Mouse (Mus musculus): Measurements from ENCODE around the gene Palld. TPM values are rescaled to one million over a fixed set of nuclear protein-coding genes. Genes with fewer than 3 reads are reported as not detected.
A peak's percentile ranks its signal among the peaks of the same experiment; 100 is the strongest.

Palld gene
- total and polyA plus RNA-seq, 2 experiments from 2014 or later: 10.7 to 11.0 TPM

- H3K4me1 ChIP-seq (ENCODE audit: insufficient read depth): 0 out of 2 replicates have a peak, but pooled peaks cover 4% of the 10 kb centered on the region
- ATAC-seq: peak; percentile 38
- H3K27me3 ChIP-seq (ENCODE audit: insufficient read depth, low read length): no peaks in the 10 kb centered on the region
- H3K9me3 ChIP-seq (ENCODE audit: low read length): no peaks in the 10 kb centered on the region
- 2% methylated on average over 8 of the region's 8 CpGs for WGBS
- H3K36me3 ChIP-seq (ENCODE audit: insufficient read depth): no peaks in the 10 kb centered on the region
- peak overlapping the region; percentile 94 for H3K4me2 ChIP-seq (ENCODE audit: low read depth)
- H3K27ac ChIP-seq (ENCODE audit: low read depth, low read length): no peak overlapping the region
- peak; percentile 14 for DNase-seq
- no peak for TF ChIP-seq CTCF (IDR thresholded peaks at IDR 0.05; ENCODE audit: low read depth)
- peak overlapping the region; percentile 61 for H3K4me3 ChIP-seq (ENCODE audit: low read depth, low read length)
- H3K9ac ChIP-seq: peak overlapping the region; percentile 58
These were observed 311.0 kb downstream of the Palld start for GRCm38 (mm10) chr8:61591446-61591845.

DNA sequence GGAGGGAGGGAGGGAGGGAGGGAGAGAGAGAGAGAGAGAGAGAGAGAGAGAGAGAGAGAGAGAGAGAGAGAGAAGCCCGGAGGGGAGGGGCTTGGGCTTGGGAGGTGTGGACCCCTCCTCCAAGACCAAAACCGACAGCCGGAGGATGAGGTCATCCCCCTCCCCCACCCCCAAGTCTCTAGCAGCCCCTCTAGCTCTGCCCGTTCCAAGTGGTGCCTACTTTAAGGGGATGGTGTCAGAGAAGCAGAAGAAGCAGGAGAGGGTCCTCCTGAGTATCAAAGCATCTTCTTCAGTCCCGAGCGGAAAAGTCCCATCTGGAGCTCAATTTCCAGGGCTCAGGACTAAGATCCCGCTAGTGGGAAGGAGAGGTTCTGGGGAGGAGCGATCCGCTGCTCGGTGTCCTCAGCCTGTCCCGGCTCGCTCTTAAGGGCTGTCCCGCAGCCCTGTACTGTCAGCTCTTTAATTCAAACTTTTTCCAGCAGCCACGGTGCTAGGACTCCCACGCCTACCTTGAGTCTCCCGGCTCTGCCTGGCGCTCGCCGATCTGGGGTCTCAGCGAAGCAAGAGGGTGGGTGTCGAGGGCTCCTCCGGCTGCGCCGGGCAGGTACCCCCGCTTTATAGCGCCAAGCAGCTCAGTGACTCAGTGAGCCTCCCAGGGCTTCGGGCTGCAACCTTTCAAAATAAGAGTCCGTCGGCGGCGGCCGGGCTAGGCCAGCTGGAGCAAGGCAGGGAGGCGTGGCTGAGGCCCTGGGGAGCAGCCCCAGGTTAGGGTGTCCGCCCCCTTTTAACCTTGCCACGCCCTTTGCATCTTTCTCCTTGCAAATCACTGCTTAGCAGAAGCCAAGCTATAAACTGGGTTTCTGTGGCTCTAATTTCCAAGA is 311.7 kb downstream of the Palld start:
- Histone ChIP-seq H3K4me1 (ENCODE audit: insufficient read depth) (0 out of 2 replicates have a peak, but pooled peaks cover 4% of the 10 kb centered on the region), H3K36me3 (ENCODE audit: insufficient read depth) (no peaks in the 10 kb centered on the region), H3K9me3 (ENCODE audit: low read length) (no peaks in the 10 kb centered on the region), H3K4me2 (ENCODE audit: low read depth) (peak overlapping the region; percentile 94), H3K27me3 (ENCODE audit: insufficient read depth, low read length) (no peaks in the 10 kb centered on the region), H3K9ac (peak overlapping the region; percentile 58), H3K4me3 (ENCODE audit: low read depth, low read length) (peak overlapping the region; percentile 61), H3K27ac (ENCODE audit: low read depth, low read length) (0 out of 2 replicates have a peak overlapping the region, but pooled peaks have one; percentile 21)
- no peak for TF ChIP-seq CTCF (IDR thresholded peaks at IDR 0.05; ENCODE audit: low read depth)
- DNase-seq (peak; percentile 64), ATAC-seq (peak; percentile 88)
- 1% methylated on average over 35 of the region's 35 CpGs for WGBS

- DNase-seq (no peak), ATAC-seq (no peak)
- 0 out of 2 replicates have a peak, but pooled peaks cover 4% of the 10 kb centered on the region for H3K4me1 ChIP-seq (ENCODE audit: insufficient read depth)
- H3K36me3 ChIP-seq (ENCODE audit: insufficient read depth): no peaks in the 10 kb centered on the region
- WGBS: 3% methylated on average over 11 of the region's 11 CpGs
- H3K9ac ChIP-seq: no peak overlapping the region
- H3K9me3 ChIP-seq (ENCODE audit: low read length): no peaks in the 10 kb centered on the region
- no peak overlapping the region for H3K27ac ChIP-seq (ENCODE audit: low read depth, low read length)
- H3K4me3 ChIP-seq (ENCODE audit: low read depth, low read length): peak overlapping the region; percentile 61; the same call in 1 of the 2 replicates
- H3K4me2 ChIP-seq (ENCODE audit: low read depth): peak overlapping the region; percentile 94
- TF ChIP-seq CTCF (IDR thresholded peaks at IDR 0.05; ENCODE audit: low read depth): no peak
- H3K27me3 ChIP-seq (ENCODE audit: insufficient read depth, low read length): no peaks in the 10 kb centered on the region
These were observed 312.5 kb downstream of the Palld start for GRCm38 (mm10) chr8:61589972-61590391.

DNA sequence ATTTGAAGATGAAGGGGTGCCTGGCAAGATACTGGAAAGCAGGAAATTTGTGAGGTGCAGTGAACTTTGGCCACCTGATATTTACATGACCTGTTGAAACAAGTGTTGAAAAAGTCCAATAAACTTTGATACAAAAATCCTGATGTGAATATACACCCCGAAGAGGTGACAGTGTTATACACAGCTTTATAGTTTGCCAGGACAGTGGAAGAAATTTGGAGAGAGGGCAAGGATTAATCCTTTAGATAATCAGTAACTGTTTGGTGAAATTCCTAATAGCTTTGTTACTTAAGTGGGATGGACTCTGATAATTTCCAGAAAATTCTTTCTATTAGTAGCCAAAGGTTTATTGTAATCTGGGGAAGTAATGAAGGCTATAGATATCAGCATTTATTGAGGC is 314.2 kb downstream of the Palld start:
- no peak for ATAC-seq
- WGBS: 90% methylated on average over 1 of the region's 1 CpGs

DNA sequence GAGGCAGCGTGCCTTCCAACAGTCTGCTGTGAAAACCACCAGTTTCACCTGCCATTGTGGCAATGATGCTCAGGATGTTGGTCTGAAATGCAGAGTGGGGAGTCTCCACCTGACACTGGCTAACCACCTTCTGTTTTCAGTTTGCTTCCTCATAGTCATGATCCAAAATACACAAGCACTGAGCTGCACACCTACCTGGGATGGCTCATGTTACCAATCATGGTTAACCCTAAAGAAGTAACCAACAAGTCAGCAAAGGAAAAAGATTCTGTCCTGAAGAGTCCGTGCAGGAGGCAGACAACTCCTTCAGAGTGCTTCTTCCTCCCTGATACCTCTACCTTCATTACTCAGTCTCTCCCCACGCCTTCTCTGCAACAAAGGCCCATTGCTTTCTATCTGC is 314.8 kb downstream of the Palld start:
- H3K27ac ChIP-seq (ENCODE audit: low read depth, low read length): no peak overlapping the region
- no peak for DNase-seq
- H3K4me1 ChIP-seq (ENCODE audit: insufficient read depth): 0 out of 2 replicates have a peak, but pooled peaks cover 4% of the 10 kb centered on the region
- 82% methylated on average over 3 of the region's 3 CpGs for WGBS
- no peak for TF ChIP-seq CTCF (IDR thresholded peaks at IDR 0.05; ENCODE audit: low read depth)
- H3K9me3 ChIP-seq (ENCODE audit: low read length): no peaks in the 10 kb centered on the region
- no peak overlapping the region for H3K4me2 ChIP-seq (ENCODE audit: low read depth)
- no peak for ATAC-seq
- H3K27me3 ChIP-seq (ENCODE audit: insufficient read depth, low read length): no peaks in the 10 kb centered on the region
- H3K36me3 ChIP-seq (ENCODE audit: insufficient read depth): no peaks in the 10 kb centered on the region
- no peak overlapping the region for H3K9ac ChIP-seq
- H3K4me3 ChIP-seq (ENCODE audit: low read depth, low read length): no peak overlapping the region

More for the DNA sequence above, 314.2 kb downstream of the Palld start:
- Histone ChIP-seq H3K27me3 (ENCODE audit: insufficient read depth, low read length) (no peaks in the 10 kb centered on the region), H3K4me1 (ENCODE audit: insufficient read depth) (0 out of 2 replicates have a peak, but pooled peaks cover 4% of the 10 kb centered on the region), H3K27ac (ENCODE audit: low read depth, low read length) (no peak overlapping the region), H3K4me3 (ENCODE audit: low read depth, low read length) (no peak overlapping the region), H3K9ac (no peak overlapping the region), H3K9me3 (ENCODE audit: low read length) (no peaks in the 10 kb centered on the region), H3K36me3 (ENCODE audit: insufficient read depth) (no peaks in the 10 kb centered on the region), H3K4me2 (ENCODE audit: low read depth) (no peak overlapping the region)
- no peak for TF ChIP-seq CTCF (IDR thresholded peaks at IDR 0.05; ENCODE audit: low read depth)
- no peak for DNase-seq

DNA sequence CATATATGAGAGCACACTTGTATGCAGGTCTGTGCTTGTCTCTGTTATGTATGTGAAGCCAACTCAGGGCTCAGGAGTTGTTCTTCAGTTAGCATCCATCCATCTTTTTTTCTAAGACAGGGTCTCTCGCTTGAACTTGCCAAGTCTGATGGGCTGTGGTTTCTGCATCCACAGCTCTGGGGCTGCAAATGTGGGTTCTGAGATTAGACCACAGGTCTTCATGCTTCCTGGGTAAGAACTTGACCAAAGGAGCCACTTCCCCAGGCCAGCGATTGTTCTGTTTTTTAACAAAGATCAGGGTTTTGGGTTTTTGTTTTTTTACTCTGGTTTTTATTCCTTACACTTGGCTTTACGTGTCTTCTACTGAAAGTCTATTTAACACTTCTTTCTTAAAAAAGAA is 316.0 kb downstream of the Palld start:
- Histone ChIP-seq H3K27me3 (ENCODE audit: insufficient read depth, low read length) (no peaks in the 10 kb centered on the region), H3K9me3 (ENCODE audit: low read length) (no peaks in the 10 kb centered on the region), H3K36me3 (ENCODE audit: insufficient read depth) (no peaks in the 10 kb centered on the region), H3K4me2 (ENCODE audit: low read depth) (no peak overlapping the region), H3K4me1 (ENCODE audit: insufficient read depth) (0 out of 2 replicates have a peak, but pooled peaks cover 3% of the 10 kb centered on the region), H3K4me3 (ENCODE audit: low read depth, low read length) (no peak overlapping the region), H3K27ac (ENCODE audit: low read depth, low read length) (no peak overlapping the region), H3K9ac (no peak overlapping the region)
- 97% methylated on average over 3 of the region's 3 CpGs for WGBS
- DNase-seq (no peak), ATAC-seq (no peak)
- no peak for TF ChIP-seq CTCF (IDR thresholded peaks at IDR 0.05; ENCODE audit: low read depth)

DNA sequence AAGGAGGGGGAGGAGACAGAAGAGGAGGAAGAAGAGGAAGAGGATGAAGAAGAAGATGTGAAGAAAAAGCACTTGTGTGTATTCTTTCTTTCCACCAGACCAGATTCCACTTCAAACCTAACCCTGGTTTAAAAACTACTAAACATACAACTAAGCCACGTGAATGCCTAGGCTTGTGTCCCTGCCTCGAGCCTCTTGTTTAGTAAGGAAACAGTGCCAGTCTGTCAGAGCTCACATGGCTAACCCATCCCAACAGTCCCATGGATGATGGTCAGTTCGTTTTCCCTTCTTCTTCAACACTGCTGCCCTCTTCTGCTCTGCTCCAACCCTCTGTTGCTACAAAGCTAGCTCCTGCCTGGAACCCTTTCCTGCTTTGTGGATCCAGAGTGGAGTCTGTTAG is 316.7 kb downstream of the Palld start:
- no peak for ATAC-seq
- Histone ChIP-seq H3K4me2 (ENCODE audit: low read depth) (no peak overlapping the region), H3K4me3 (ENCODE audit: low read depth, low read length) (no peak overlapping the region), H3K27me3 (ENCODE audit: insufficient read depth, low read length) (no peaks in the 10 kb centered on the region), H3K36me3 (ENCODE audit: insufficient read depth) (no peaks in the 10 kb centered on the region), H3K9ac (no peak overlapping the region), H3K4me1 (ENCODE audit: insufficient read depth) (no peaks in the 10 kb centered on the region), H3K27ac (ENCODE audit: low read depth, low read length) (no peak overlapping the region), H3K9me3 (ENCODE audit: low read length) (no peaks in the 10 kb centered on the region)
- 76% methylated on average over 3 of the region's 3 CpGs for WGBS
- DNase-seq: no peak
- TF ChIP-seq CTCF (IDR thresholded peaks at IDR 0.05; ENCODE audit: low read depth): no peak
